Mouse (Mus musculus): ENCODE results near the gene Fbxl8.

DNA sequence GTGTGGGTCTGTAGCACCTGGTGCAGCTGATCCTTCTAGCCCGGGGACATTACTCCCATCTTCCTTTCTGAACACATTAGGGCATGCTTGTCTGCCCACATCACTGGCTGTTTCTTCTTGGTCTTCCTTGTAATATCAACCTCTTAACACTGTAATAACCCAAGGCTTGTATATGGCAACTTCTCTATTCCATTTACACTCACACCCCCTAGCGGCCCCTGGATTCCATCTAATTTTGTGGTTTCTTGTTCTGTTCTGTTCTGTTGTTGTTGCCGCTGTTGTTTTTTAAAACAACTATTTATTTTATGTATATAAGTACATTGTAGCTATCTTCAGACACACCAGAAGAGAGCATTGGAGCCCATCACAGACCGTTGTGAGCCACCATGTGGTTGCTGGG, 22.5 kb downstream of the Fbxl8 start:
- no peak for TF ChIP-seq E2F4 (IDR thresholded peaks at IDR 0.05; ENCODE audit: insufficient read depth)
- TF ChIP-seq POLR2A (IDR thresholded peaks at IDR 0.05; ENCODE audit: insufficient read length, low read depth): no peak
- no peak for TF ChIP-seq MAX (IDR thresholded peaks at IDR 0.05; ENCODE audit: low read depth)
- no peak for TF ChIP-seq SRF (IDR thresholded peaks at IDR 0.05; ENCODE audit: control insufficient read depth, insufficient read length, low read depth)
- no peak for TF ChIP-seq USF1 (IDR thresholded peaks at IDR 0.05; ENCODE audit: low read depth)
- no peak for TF ChIP-seq MYOG (IDR thresholded peaks at IDR 0.05; ENCODE audit: control insufficient read depth in 1 of 3, insufficient read depth in 1 of 3, insufficient read length in 2 of 3, low read depth in 2 of 3)
- TF ChIP-seq POLR2AphosphoS2 (IDR thresholded peaks at IDR 0.05; ENCODE audit: insufficient read length, low read depth): no peak
- TF ChIP-seq CEBPB (IDR thresholded peaks at IDR 0.05; ENCODE audit: insufficient read depth, poor library complexity, severe bottlenecking): no peak

Measured in myocyte (in vitro differentiated cells).